Mouse (Mus musculus) brain, embryonic 14.5 days (tissue): Measurements from ENCODE around the gene Nyap1.

Source experiments
- CTCF ChIP-seq: fragments of 200-500 bp; IDR thresholded peaks from 2 replicates; pipeline ENCODE4 v1.5.1; 2012; ENCODE audit warnings: inconsistent platforms, mild to moderate bottlenecking, moderate library complexity, borderline replicate concordance; ENCODE audit not compliant: insufficient read depth, insufficient read length; ENCODE audit errors: extremely low read depth
- POLR2A ChIP-seq: fragments of 200-500 bp; IDR thresholded peaks from 2 replicates; pipeline ENCODE4 v1.6.1; 2012; ENCODE audit warnings: mild to moderate bottlenecking, inconsistent platforms, borderline replicate concordance; ENCODE audit not compliant: poor library complexity, insufficient read depth, insufficient read length, severe bottlenecking; ENCODE audit errors: extremely low read depth

GRCm38 (mm10) chr5:137749196-137749836 lies 7.9 kb upstream of the Nyap1 start:
- TF ChIP-seq POLR2A = no peak
- no peak for TF ChIP-seq CTCF
